Mouse (Mus musculus): ENCODE results near the gene Prim2.

GRCm38 (mm10) chr1:33454251-33454650, 215.3 kb downstream of the Prim2 start:
- TF ChIP-seq CTCF (IDR thresholded peaks at IDR 0.05; ENCODE audit: extremely low read depth, insufficient read length, insufficient replicate concordance, low read depth, low read length) (no peak), POLR2A (IDR thresholded peaks at IDR 0.05; ENCODE audit: low read depth, low read length) (no peak)

Measured in small intestine, adult 2 months (tissue).